Mouse (Mus musculus): ENCODE measurements around the gene Eif1ad. TPM values are rescaled to one million over a fixed set of nuclear protein-coding genes. Genes with fewer than 3 reads are reported as not detected.

Gene Eif1ad
- polyA plus RNA-seq, 1 experiment, result 30.6 TPM

DNA sequence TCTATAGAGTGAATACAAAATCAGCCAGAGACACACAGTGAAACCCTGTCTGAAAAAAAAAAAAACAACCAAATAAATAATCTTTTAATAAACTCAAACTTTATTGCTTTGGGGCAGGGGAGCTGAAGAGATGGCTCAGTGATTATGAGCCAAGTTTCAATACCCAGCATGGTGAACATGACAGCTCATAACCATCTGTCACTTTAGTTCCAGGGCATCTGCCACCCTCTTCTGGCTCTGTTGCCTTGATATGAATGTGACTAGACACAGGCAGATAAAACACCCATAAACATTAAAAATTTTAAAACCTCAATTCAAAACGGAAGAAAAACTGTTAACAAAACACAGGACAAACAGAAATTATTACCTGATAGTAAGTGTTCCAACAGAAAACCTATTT is 10.9 kb downstream of the Eif1ad start:
- Histone ChIP-seq H3K27me3 (ENCODE audit: control insufficient read depth, insufficient read depth, low read length) (no peaks in the 10 kb centered on the region), H3K27ac (ENCODE audit: insufficient read depth, low read length) (no peak overlapping the region), H3K4me3 (replicated peaks; ENCODE audit: insufficient read depth, low read depth, low read length) (no peak overlapping the region), H3K4me1 (ENCODE audit: control insufficient read depth, insufficient read depth, low read length) (peaks cover 7% of the 10 kb centered on the region)
- TF ChIP-seq CTCF (IDR thresholded peaks at IDR 0.05; ENCODE audit: borderline replicate concordance, insufficient read depth, low read depth, low read length) (no peak), POLR2A (IDR thresholded peaks at IDR 0.05; ENCODE audit: borderline replicate concordance, insufficient read depth, low read length) (no peak)
- peak in 1 of 2 experiments; percentile 53 for DNase-seq
- 69% methylated on average over 1 of the region's 1 CpGs for WGBS

DNA sequence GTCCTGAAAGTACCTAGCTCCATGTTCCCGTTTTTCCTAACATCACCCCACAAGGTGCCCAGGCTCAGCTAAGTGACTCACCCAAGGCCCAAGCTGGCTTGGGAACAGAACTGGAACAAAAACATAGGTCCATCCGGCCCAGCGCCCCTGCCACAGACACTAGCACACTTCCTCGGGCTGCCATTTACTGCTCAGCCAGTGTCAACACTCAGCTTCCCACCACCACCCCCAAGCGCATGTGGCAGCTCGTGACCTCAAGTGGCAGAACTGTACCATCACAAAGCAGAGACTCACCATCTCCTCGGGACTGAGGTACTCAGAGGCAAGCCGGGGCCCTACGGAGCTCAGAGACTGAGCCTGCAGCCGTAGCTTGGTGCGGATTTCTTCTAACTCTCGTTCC is 16.8 kb downstream of the Eif1ad start:
- 94% methylated on average over 12 of the region's 12 CpGs for WGBS
- TF ChIP-seq POLR2A (IDR thresholded peaks at IDR 0.05; ENCODE audit: borderline replicate concordance, insufficient read depth, low read length) (no peak), CTCF (IDR thresholded peaks at IDR 0.05; ENCODE audit: borderline replicate concordance, insufficient read depth, low read depth, low read length) (no peak)
- Histone ChIP-seq H3K27ac (ENCODE audit: insufficient read depth, low read length) (no peak overlapping the region), H3K27me3 (ENCODE audit: control insufficient read depth, insufficient read depth, low read length) (no peaks in the 10 kb centered on the region), H3K4me3 (replicated peaks; ENCODE audit: insufficient read depth, low read depth, low read length) (no peak overlapping the region), H3K4me1 (ENCODE audit: control insufficient read depth, insufficient read depth, low read length) (peaks cover 5% of the 10 kb centered on the region)
- DNase-seq, result no peak

GRCm38 (mm10) chr19:5384715-5385114 is 18.2 kb downstream of the Eif1ad start:
- DNase-seq, result no peak

GRCm38 (mm10) chr19:5388011-5388441 is 21.5 kb downstream of the Eif1ad start:
- H3K27me3 ChIP-seq (ENCODE audit: control insufficient read depth, insufficient read depth, low read length), result no peaks in the 10 kb centered on the region
- TF ChIP-seq CTCF (IDR thresholded peaks at IDR 0.05; ENCODE audit: borderline replicate concordance, insufficient read depth, low read depth, low read length) (no peak), POLR2A (IDR thresholded peaks at IDR 0.05; ENCODE audit: borderline replicate concordance, insufficient read depth, low read length) (no peak)
- H3K27ac ChIP-seq (ENCODE audit: insufficient read depth, low read length), result peak overlapping the region; percentile 50; the same call in 1 of the 2 replicates
- peak overlapping the region; percentile 98 for H3K4me3 ChIP-seq (replicated peaks; ENCODE audit: insufficient read depth, low read depth, low read length)
- no peak for DNase-seq
- WGBS, result under 1% methylated on average over 41 of the region's 43 CpGs
- peaks cover 13% of the 10 kb centered on the region for H3K4me1 ChIP-seq (ENCODE audit: control insufficient read depth, insufficient read depth, low read length)

More at GRCm38 (mm10) chr19:5384715-5385114, 18.2 kb downstream of the Eif1ad start:
- no peak overlapping the region for H3K4me3 ChIP-seq (replicated peaks; ENCODE audit: insufficient read depth, low read depth, low read length)
- 75% methylated on average over 8 of the region's 8 CpGs for WGBS
- peaks cover 6% of the 10 kb centered on the region for H3K4me1 ChIP-seq (ENCODE audit: control insufficient read depth, insufficient read depth, low read length)
- H3K27ac ChIP-seq (ENCODE audit: insufficient read depth, low read length), result no peak overlapping the region
- TF ChIP-seq CTCF (IDR thresholded peaks at IDR 0.05; ENCODE audit: borderline replicate concordance, insufficient read depth, low read depth, low read length), result no peak
- TF ChIP-seq POLR2A (IDR thresholded peaks at IDR 0.05; ENCODE audit: borderline replicate concordance, insufficient read depth, low read length), result no peak
- H3K27me3 ChIP-seq (ENCODE audit: control insufficient read depth, insufficient read depth, low read length), result no peaks in the 10 kb centered on the region

- TF ChIP-seq POLR2A (IDR thresholded peaks at IDR 0.05; ENCODE audit: borderline replicate concordance, insufficient read depth, low read length) (peak; percentile 94), CTCF (IDR thresholded peaks at IDR 0.05; ENCODE audit: borderline replicate concordance, insufficient read depth, low read depth, low read length) (no peak)
- Histone ChIP-seq H3K27ac (ENCODE audit: insufficient read depth, low read length) (peak within 1 kb of the TSS; percentile 92), H3K4me3 (replicated peaks; ENCODE audit: insufficient read depth, low read depth, low read length) (peak within 1 kb of the TSS; percentile 98), H3K4me1 (ENCODE audit: control insufficient read depth, insufficient read depth, low read length) (peaks cover 16% of the 10 kb centered on the region), H3K27me3 (ENCODE audit: control insufficient read depth, insufficient read depth, low read length) (no peaks in the 10 kb centered on the region)
- peak; percentile 95 to 98 for DNase-seq
- WGBS, result 2% methylated on average over 43 of the region's 43 CpGs
These were observed 22.2 kb downstream of the Eif1ad start, which contains the start of gene Sart1 for GRCm38 (mm10) chr19:5388588-5389242. Sart1 (minus strand) TSS chr19:5388703.

DNA sequence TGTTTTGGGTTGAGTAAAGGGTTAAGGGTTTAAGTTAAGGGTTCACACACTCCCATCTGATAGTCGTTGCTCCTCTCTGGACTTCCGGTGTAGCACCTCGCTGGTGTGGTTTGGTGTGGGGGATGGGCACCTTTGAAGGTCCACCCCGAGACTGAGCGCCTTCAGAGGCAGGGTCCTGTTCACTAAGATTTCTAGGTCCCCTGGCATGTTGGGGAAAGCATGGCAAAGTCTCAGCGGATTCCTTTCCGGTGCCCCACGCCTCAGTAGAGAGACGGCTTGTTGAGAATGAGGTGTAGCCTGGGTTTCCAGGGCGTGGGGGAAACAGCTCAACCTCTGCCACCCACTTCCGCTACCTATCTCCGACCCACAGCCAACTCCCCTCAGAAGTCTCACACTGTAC is 23.1 kb downstream of the Eif1ad start:
- 41% methylated on average over 12 of the region's 12 CpGs for WGBS
- TF ChIP-seq POLR2A (IDR thresholded peaks at IDR 0.05; ENCODE audit: borderline replicate concordance, insufficient read depth, low read length) (no peak), CTCF (IDR thresholded peaks at IDR 0.05; ENCODE audit: borderline replicate concordance, insufficient read depth, low read depth, low read length) (no peak)
- no peak for DNase-seq
- H3K4me3 ChIP-seq (replicated peaks; ENCODE audit: insufficient read depth, low read depth, low read length), result peak overlapping the region; percentile 98
- H3K27me3 ChIP-seq (ENCODE audit: control insufficient read depth, insufficient read depth, low read length), result no peaks in the 10 kb centered on the region
- H3K4me1 ChIP-seq (ENCODE audit: control insufficient read depth, insufficient read depth, low read length), result peaks cover 23% of the 10 kb centered on the region
- peak overlapping the region; percentile 52; the same call in 1 of the 2 replicates for H3K27ac ChIP-seq (ENCODE audit: insufficient read depth, low read length)

GRCm38 (mm10) chr19:5390416-5390815 is 23.9 kb downstream of the Eif1ad start:
- 82% methylated on average over 8 of the region's 8 CpGs for WGBS
- no peak overlapping the region for H3K27ac ChIP-seq (ENCODE audit: insufficient read depth, low read length)
- no peak overlapping the region for H3K4me3 ChIP-seq (replicated peaks; ENCODE audit: insufficient read depth, low read depth, low read length)
- H3K27me3 ChIP-seq (ENCODE audit: control insufficient read depth, insufficient read depth, low read length), result no peaks in the 10 kb centered on the region
- peaks cover 26% of the 10 kb centered on the region for H3K4me1 ChIP-seq (ENCODE audit: control insufficient read depth, insufficient read depth, low read length)
- TF ChIP-seq CTCF (IDR thresholded peaks at IDR 0.05; ENCODE audit: borderline replicate concordance, insufficient read depth, low read depth, low read length) (no peak), POLR2A (IDR thresholded peaks at IDR 0.05; ENCODE audit: borderline replicate concordance, insufficient read depth, low read length) (no peak)
- DNase-seq, result no peak

- Histone ChIP-seq H3K4me1 (ENCODE audit: control insufficient read depth, insufficient read depth, low read length) (peaks cover 22% of the 10 kb centered on the region; the same call in 1 of the 2 replicates), H3K4me3 (replicated peaks; ENCODE audit: insufficient read depth, low read depth, low read length) (no peak overlapping the region), H3K27me3 (ENCODE audit: control insufficient read depth, insufficient read depth, low read length) (no peaks in the 10 kb centered on the region), H3K27ac (ENCODE audit: insufficient read depth, low read length) (no peak overlapping the region)
- TF ChIP-seq POLR2A (IDR thresholded peaks at IDR 0.05; ENCODE audit: borderline replicate concordance, insufficient read depth, low read length) (no peak), CTCF (IDR thresholded peaks at IDR 0.05; ENCODE audit: borderline replicate concordance, insufficient read depth, low read depth, low read length) (no peak)
- DNase-seq, result peak; percentile 74 to 79
- 15% methylated on average over 4 of the region's 4 CpGs for WGBS
These were observed 26.4 kb downstream of the Eif1ad start for GRCm38 (mm10) chr19:5392892-5393291.
